Mouse (Mus musculus) macrophage (primary cell): ENCODE results near the gene Kdm4d. TPM values are rescaled to one million over a fixed set of nuclear protein-coding genes. Genes with fewer than 3 reads are reported as not detected.
"Not testable (repeated sequence)": the region's sequence is repeated elsewhere in the genome, so short reads cannot be mapped to it uniquely, and the experiment has no call there.

Source experiments
- H3K27ac ChIP-seq: fragments of 350-480 bp; formaldehyde crosslinking; 2 replicates; pipeline ENCODE4 v1.9.0; 2021
- H3K36me3 ChIP-seq: fragments of 350-480 bp; formaldehyde crosslinking; 2 replicates; pipeline ENCODE4 v1.9.0; 2021; ENCODE audit errors: inconsistent target
- H3K4me3 ChIP-seq: fragments of 350-480 bp; formaldehyde crosslinking; 2 replicates; pipeline ENCODE4 v1.9.0; 2021; ENCODE audit errors: inconsistent target
- H3K79me2 ChIP-seq: fragments of 350-480 bp; formaldehyde crosslinking; 2 replicates; pipeline ENCODE4 v1.9.0; 2021; ENCODE audit errors: inconsistent target
- WGBS: methylation state at CpG from one replicate; pipeline ENCODE4 v1.1.7; 2026; ENCODE audit warnings: inconsistent platforms; ENCODE audit not compliant: missing documents; 5-methylcytosine and 5-hydroxymethylcytosine counted together
- polyA plus RNA-seq: library from polyadenylated mRNA; stranded (reverse); fragments of 250-400 nt; gene quantifications from 3 replicates; pipeline ENCODE4 v1.2.4, GENCODE M21; 2018; ENCODE audit warnings: inconsistent platforms

Kdm4d gene
- polyA plus RNA-seq, 1 experiment from 2014 or later = not detected

DNA sequence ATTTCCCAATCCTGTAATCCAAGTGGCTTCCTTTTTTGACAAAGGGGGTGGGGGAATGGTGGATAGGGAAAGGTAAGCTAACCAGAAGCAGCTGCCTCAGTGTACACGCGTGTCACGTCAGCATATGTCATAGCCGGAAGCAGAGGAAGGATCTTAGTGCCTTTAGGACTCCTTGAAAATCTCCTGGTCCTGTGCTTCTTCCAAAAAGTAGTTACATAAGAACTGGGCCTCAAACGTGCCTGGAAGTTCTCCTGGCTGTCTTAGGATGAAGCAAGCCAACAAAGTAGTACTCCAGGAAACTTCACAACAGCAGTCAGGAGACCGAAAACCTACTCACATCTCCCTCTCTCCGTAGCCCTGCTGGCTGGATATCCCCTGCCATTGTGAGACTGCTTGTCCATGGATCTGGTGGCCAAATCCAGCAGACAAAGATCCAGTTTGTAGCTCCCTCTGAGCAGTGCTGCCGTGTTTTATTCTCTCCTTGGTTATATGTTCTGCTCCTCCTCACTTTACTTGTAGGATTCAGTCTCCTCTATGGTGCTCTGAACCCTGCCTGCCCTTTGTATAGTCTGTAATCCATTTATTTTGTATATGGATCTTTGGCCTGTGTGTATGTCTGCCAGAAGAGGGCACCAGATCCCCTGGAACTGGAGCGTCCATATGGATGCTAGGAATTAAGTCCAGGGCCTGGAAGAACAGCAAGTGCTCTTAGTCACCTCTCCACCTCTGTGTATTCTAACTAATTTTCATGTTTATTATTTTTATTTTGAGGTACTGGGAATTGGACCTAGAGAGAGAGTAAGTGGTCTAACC, 12.6 kb upstream of the Kdm4d start:
- no peaks in the 10 kb centered on the region for H3K79me2 ChIP-seq
- WGBS = 88% methylated on average over 9 of the region's 9 CpGs
- H3K36me3 ChIP-seq = peaks cover 43% of the 10 kb centered on the region

GRCm38 (mm10) chr9:14500916-14501424, 688 bp upstream of the Kdm4d start:
- Histone ChIP-seq H3K36me3 (peaks cover 33% of the 10 kb centered on the region), H3K27ac (peak overlapping the region; percentile 50), H3K79me2 (peaks cover 23% of the 10 kb centered on the region), H3K4me3 (peak overlapping the region; percentile 90)
- 1% methylated on average over 10 of the region's 10 CpGs for WGBS

More for the DNA sequence above, 12.6 kb upstream of the Kdm4d start:
- Histone ChIP-seq H3K27ac (no peak overlapping the region), H3K4me3 (no peak overlapping the region)

DNA sequence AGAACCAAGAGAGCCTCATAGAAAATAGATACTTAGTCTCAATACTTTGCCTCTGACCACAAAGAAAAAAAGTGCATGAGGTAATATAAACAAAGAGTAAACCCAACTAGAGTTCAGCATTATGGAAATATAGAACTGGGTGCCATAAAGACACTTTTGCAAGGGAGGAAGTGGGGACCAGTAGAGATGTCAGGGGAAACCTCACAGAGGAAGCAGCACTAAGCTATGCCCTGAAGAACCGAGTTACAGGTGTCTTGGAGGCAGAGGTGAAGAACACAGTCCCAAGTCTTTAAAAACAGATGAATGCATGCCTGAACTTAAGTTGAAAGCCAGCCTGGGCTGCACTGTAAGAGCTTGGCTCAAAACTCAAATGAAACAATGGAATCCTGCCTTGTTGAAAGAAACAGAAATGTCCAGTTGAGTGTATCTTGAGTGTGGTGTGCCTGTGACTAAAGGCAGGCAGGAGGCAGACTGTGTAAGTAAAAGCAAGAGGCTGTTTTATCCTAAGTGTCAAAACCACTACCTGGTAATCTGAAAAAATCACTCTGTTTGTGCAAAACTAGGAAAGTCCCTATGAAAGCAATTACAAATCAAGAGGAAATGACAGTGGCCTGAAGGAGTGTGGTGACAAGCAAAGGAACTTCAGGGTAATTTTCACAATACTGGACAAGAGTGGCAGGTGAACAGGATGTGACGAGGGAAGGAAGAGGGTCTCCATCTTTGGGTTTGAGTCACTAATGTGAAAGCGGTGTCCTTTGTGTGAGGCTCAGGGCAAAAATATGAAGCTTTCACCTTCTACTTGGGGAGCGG, 1.2 kb downstream of the Kdm4d start:
- no peak overlapping the region for H3K4me3 ChIP-seq

DNA sequence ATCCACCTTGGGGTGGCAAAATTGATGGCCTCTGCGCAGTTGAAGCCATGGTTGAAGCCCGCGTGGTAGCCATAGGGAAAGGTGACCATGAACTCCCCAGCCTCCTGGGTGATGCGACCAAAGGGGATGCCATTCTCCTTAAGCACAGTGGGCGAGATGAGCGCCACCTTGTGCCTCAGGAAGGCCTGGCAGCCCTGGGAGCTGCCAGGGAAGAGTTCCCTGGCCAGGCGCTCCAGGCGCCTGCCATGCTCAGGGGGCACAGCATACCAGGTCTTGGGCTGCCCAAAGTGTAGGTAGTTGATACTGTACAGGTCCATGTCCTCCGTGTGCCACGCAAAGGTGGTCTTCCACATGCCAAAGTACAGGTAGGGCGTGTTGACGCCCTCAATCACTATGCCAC, 36.6 kb downstream of the Kdm4d start:
- not testable (repeated sequence) for H3K36me3 ChIP-seq, H3K4me3 ChIP-seq, H3K27ac ChIP-seq, H3K79me2 ChIP-seq
- 93% methylated on average over 4 of the region's 12 CpGs for WGBS

More for the DNA sequence above, 1.2 kb downstream of the Kdm4d start:
- H3K27ac ChIP-seq = no peak overlapping the region
- peaks cover 23% of the 10 kb centered on the region for H3K79me2 ChIP-seq
- H3K36me3 ChIP-seq = peaks cover 14% of the 10 kb centered on the region; the same call in 1 of the 2 replicates
- WGBS = 79% methylated on average over 4 of the region's 4 CpGs

DNA sequence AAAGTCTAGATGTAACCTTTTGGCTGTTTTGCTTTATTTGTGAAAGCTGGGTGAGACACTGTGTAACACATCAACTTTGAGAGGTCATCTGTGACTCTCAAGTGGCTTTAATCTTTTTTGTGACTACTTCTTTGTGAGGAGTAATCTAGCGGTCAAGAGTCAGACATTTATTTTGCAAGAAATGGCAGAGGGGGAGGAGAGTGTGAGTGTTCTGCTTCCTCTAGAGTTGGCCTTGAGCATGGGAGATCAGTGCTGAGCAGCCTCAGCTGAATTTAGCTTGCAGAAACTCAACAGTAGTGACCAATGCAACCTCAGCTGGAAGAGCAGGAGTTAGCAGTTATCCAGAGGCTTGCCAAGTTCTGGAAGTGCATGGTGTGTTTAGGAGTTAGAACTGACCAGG, 37.7 kb downstream of the Kdm4d start:
- not testable (repeated sequence) for H3K36me3 ChIP-seq, H3K79me2 ChIP-seq, H3K27ac ChIP-seq, H3K4me3 ChIP-seq
- no CpG with 5 or more reads among the region's 1 CpGs for WGBS

DNA sequence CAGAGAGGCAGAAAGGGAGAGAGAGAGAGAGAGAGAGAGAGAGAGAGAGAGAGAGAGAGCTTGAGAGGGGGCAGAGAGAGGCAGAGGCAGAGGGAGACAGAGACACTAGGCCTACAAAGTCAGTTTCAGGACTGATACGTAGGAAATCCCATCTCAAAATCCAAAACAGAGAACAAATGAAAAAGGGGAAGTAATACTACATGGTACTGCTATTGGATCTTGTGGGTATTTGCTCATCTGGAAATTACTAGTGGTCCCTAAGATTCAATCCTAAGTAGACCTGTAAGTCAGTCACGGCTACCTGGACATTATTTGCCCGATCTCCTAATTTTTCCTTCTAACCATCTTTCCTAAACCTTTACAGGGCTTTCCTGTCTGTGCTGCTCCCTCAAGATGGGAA, 44.0 kb downstream of the Kdm4d start:
- 68% methylated on average over 3 of the region's 3 CpGs for WGBS
- Histone ChIP-seq H3K79me2 (no peaks in the 10 kb centered on the region), H3K27ac (no peak overlapping the region), H3K4me3 (no peak overlapping the region), H3K36me3 (no peaks in the 10 kb centered on the region)

DNA sequence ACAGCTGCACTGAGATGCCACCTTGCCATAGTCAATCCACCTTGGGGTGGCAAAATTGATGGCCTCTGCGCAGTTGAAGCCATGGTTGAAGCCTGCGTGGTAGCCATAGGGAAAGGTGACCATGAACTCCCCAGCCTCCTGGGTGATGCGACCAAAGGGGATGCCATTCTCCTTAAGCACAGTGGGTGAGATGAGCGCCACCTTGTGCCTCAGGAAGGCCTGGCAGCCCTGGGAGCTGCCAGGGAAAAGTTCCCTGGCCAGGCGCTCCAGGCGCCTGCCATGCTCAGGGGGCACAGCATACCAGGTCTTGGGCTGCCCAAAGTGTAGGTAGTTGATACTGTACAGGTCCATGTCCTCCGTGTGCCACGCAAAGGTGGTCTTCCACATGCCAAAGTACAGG, 49.2 kb downstream of the Kdm4d start:
- H3K36me3 ChIP-seq = not testable (repeated sequence)
- WGBS = no CpG with 5 or more reads among the region's 8 CpGs

DNA sequence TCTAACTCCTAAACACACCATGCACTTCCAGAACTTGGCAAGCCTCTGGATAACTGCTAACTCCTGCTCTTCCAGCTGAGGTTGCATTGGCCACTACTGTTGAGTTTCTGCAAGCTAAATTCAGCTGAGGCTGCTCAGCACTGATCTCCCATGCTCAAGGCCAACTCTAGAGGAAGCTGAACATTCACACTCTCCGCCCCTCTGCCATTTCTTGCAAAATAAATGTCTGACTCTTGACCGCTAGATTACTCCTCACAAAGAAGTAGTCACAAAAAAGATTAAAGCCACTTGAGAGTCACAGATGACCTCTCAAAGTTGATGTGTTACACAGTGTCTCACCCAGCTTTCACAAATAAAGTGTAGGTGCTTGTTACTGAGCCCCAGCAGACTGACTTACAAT, 53.2 kb downstream of the Kdm4d start:
- H3K4me3 ChIP-seq, H3K36me3 ChIP-seq, H3K27ac ChIP-seq, H3K79me2 ChIP-seq: not testable (repeated sequence)
- 92% methylated on average over 2 of the region's 2 CpGs for WGBS

More for the DNA sequence above, 49.2 kb downstream of the Kdm4d start:
- H3K79me2 ChIP-seq, H3K4me3 ChIP-seq, H3K27ac ChIP-seq: not testable (repeated sequence)

DNA sequence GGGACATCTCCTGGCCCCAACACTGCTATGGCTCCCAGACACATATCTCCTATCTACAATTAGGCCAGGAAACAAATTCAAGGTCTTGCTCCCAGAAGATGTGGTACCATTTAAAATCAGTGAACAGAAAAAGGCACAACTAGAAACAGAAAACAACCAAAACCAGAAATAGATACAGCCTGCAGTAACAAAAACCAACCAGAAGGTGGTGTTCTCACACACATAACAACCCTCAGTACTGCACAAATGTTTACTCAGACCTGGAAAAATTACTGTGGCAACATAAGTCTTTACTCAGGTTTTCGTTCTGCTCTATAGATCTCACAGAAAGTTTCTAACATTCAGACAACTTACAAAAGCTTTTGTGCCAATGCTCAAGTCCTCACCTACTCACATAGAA, 59.9 kb downstream of the Kdm4d start:
- no peaks in the 10 kb centered on the region for H3K79me2 ChIP-seq
- H3K4me3 ChIP-seq = no peak overlapping the region
- H3K36me3 ChIP-seq = no peaks in the 10 kb centered on the region
- WGBS = 88% methylated on average over 1 of the region's 1 CpGs
- H3K27ac ChIP-seq = no peak overlapping the region

- Histone ChIP-seq H3K36me3 (no peaks in the 10 kb centered on the region), H3K27ac (no peak overlapping the region), H3K4me3 (no peak overlapping the region), H3K79me2 (no peaks in the 10 kb centered on the region)
- WGBS = 73% methylated on average over 10 of the region's 11 CpGs
These were observed 66.9 kb downstream of the Kdm4d start for GRCm38 (mm10) chr9:14433252-14433939.

Other genes starting within 250 kb of the Kdm4d start
- gene Sesn3, start 225.4 kb downstream of the Kdm4d start, polyA plus RNA-seq = 4.3 to 6.0 TPM (median 4.9 TPM) in 3 replicates
- gene Endod1, start 119.0 kb downstream of the Kdm4d start, polyA plus RNA-seq = 9.4 to 21.6 TPM (median 10.3 TPM) in 3 replicates
- gene Cwc15, start 135 bp upstream of the Kdm4d start, polyA plus RNA-seq = 155 to 344 TPM (median 171 TPM) in 3 replicates
- gene Amotl1, start 144.6 kb upstream of the Kdm4d start, polyA plus RNA-seq = 0.06 to 0.30 TPM (median 0.08 TPM) in 3 replicates
- 0.06 to 0.15 TPM (median 0.13 TPM) in 3 replicates for gene Piwil4, start 240.3 kb upstream of the Kdm4d start, polyA plus RNA-seq